Mouse (Mus musculus) ovary, postnatal 36 days (tissue): ENCODE data around the gene Grifin.

Source experiments
- DNase-seq: peaks from one replicate; pipeline ENCODE4 v3.0.0; 2022; ENCODE audit warnings: low spot score, mixed read lengths

Grifin gene

GRCm38 (mm10) chr5:140549306-140550047 is 15.4 kb downstream of the Grifin start:
- DNase-seq: no peak

GRCm38 (mm10) chr5:140546332-140546731 is 18.5 kb downstream of the Grifin start:
- no peak for DNase-seq

DNA sequence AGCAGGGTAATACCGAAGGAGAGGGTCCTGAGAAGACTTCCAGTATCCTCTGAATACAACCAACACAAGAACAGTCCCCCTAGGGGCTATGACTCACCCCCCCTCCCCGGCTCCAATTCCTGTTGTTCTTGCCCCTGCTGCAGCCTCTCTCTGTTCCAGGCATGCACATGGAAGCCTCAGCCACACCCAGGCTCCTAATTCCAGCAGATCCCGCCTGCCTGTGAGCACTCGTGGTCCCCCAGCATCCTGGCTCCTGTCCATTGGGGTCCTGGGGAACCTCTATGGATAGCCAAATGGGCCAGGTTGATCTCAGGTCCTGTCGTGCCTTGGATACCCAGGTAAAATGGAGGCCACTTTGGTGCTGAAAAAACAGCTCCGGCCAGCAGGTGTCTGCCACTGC is 19.2 kb downstream of the Grifin start:
- DNase-seq: no peak

GRCm38 (mm10) chr5:140542811-140543575 is 21.9 kb downstream of the Grifin start:
- no peak for DNase-seq

DNA sequence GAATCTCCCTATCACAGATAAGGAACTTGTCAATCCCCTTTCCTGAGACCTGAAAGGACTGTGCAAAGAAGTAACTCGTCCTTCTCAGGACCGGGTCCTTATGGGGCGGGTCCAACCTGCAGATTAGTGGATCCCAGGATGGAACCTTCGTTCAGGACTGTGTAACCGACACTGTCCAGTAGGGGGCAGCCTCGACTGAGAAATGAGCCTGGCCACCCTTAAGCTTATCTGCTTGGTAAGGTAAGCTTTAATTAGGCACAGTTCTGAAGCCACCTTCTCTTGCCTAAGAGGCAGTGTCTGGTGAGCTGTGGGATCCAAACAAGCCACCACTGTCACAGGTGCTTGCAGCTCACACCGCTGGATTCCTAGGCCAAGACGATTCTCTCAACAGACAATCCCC is 24.8 kb downstream of the Grifin start:
- DNase-seq: peak; percentile 76

GRCm38 (mm10) chr5:140538111-140538683 is 26.7 kb downstream of the Grifin start:
- DNase-seq: no peak

DNA sequence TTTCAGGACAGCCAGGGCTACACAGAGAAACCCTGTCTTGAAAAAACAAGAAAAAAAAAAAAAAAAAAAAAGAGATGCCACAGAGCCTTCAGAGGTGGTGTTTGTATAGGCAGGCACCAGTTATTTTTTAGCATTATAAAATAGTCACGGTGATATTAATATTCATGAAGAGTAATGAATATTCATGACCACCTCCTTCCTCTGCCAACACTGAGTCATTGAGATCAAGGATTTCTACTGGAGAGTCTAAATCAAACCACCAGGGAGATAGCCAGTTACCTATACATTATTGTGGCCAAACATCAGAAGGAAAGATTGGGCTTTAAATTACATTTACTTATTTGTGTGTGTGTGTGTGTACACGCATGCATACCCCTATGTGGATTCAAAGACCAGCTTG is 38.1 kb downstream of the Grifin start:
- DNase-seq: no peak

- no peak for DNase-seq
Observed at GRCm38 (mm10) chr5:140521196-140521595, 43.7 kb downstream of the Grifin start.

DNA sequence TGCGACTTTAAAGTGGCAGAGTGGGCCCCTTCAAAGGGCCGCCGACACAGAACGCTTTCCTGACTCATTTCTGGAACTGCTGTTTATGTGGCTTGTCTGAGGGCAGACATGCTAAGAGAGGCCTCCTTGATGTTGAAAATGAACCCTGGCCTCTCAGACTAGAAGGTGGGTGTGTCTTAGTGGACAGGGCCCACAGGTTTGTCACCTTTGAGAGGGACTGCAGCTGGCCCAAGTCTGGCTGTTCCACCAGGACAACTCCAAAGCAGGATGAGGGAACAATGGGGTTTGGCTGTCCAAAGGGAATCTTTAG is 47.0 kb downstream of the Grifin start:
- DNase-seq: no peak

GRCm38 (mm10) chr5:140517159-140517920 is 47.5 kb downstream of the Grifin start:
- DNase-seq: no peak

DNA sequence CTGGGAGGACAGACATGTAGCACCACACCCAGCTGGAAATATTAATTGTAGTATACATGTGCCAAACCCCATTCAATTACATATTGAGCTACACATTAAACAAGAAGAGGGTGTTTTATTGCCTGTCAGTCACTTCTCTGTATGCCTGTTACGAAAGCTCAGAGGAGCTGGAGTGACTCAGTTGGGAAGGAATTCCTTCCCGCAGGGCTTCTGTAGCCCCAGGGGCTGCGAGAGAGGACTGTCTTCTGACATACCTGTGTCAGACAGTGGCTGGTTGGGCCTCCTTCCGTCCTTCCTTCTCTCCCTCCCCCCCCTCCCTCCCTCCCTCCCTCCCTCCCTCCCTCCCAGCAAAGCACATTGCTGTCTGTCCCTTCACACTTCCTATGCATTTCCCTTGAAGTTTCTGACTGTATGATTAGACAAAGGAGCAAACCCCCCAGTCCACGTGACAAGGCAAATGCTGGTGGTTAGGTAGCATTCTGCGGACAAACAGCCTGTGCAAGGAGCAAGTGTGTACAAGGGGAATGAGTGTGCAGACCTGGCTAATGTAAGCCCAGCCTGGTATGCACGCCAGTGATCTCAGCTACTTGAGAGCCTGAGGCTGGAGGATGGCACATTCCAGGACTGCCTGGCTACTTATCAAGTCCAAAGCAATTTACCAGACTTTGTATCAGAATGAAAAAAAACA is 49.9 kb downstream of the Grifin start:
- DNase-seq: no peak

DNA sequence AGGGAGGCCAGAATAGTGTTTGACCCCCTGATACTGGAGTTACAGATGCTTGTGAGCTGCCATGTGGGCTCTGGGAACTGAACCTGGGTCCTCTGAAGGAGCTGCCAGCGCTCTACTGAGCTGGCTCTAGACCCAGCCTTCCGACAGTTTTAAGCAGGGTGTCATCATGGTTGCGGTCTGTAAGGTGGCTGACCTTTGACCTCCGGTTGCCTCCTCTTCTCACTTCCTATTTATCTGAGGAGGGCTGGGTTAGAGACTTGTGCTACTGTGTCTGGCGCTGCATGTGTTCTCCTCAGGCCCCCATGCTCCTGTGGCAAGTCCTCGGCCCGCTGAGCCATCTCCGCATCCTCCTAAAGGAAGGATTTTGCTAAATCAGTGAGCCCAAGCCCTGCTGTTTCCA is 51.0 kb downstream of the Grifin start:
- no peak for DNase-seq
